Mouse (Mus musculus) stomach, postnatal 0 days (tissue): ENCODE data around the gene Lss.

Experiments
- CTCF ChIP-seq: IDR thresholded peaks from 2 replicates; pipeline ENCODE4 v1.5.1; 2016; ENCODE audit warnings: antibody characterized with exemption, low read depth, mild to moderate bottlenecking, moderate library complexity
- EP300 ChIP-seq: optimal IDR thresholded peaks from 2 replicates; pipeline ENCODE3; 2016; ENCODE audit warnings: antibody characterized with exemption

GRCm38 (mm10) chr10:76488265-76488664, 43.1 kb upstream of the Lss start:
- no peak for TF ChIP-seq CTCF
- TF ChIP-seq EP300, result no peak
